Mouse (Mus musculus) brain, embryonic 14.5 days (tissue): ENCODE results near the gene Mgea5.

ENCODE experiments used
- CTCF ChIP-seq: fragments of 200-500 bp; IDR thresholded peaks from 2 replicates; pipeline ENCODE4 v1.5.1; 2012; ENCODE audit warnings: inconsistent platforms, mild to moderate bottlenecking, moderate library complexity, borderline replicate concordance; ENCODE audit not compliant: insufficient read depth, insufficient read length; ENCODE audit errors: extremely low read depth
- POLR2A ChIP-seq: fragments of 200-500 bp; IDR thresholded peaks from 2 replicates; pipeline ENCODE4 v1.6.1; 2012; ENCODE audit warnings: mild to moderate bottlenecking, inconsistent platforms, borderline replicate concordance; ENCODE audit not compliant: poor library complexity, insufficient read depth, insufficient read length, severe bottlenecking; ENCODE audit errors: extremely low read depth

- TF ChIP-seq CTCF (no peak), POLR2A (no peak)
These were observed 41.2 kb downstream of the Mgea5 start, which contains the start of gene Fgf8 for GRCm38 (mm10) chr19:45742218-45742983.
